Mouse (Mus musculus): Measurements from ENCODE around the gene Sugct.

- TF ChIP-seq CTCF (IDR thresholded peaks at IDR 0.05; ENCODE audit: insufficient read depth, low read length) (no peak), POLR2A (IDR thresholded peaks at IDR 0.05; ENCODE audit: borderline replicate concordance, extremely low read depth, low read depth, low read length) (no peak)
Measured at GRCm38 (mm10) chr13:17494936-17495335, 200.4 kb downstream of the Sugct start.

Data from lung, adult 2 months (tissue).